Mouse (Mus musculus) kidney, adult 2 months (tissue): ENCODE measurements at regions not wholly inside any gene's neighbourhood (a gene's known extent, or its start where the extent isn't known, plus 50 kb on each side); places are given as distances from the start of the nearest gene placed in this dataset.

Experiments
- CTCF ChIP-seq: fragments of 200-500 bp; conservative IDR thresholded peaks from 2 replicates; pipeline ENCODE4 v1.5.1; 2011; ENCODE audit warnings: low read depth, mild to moderate bottlenecking, control low read depth, low read length, moderate library complexity, mixed read lengths; ENCODE audit not compliant: insufficient read depth, insufficient read length
- POLR2A ChIP-seq: fragments of 200-500 bp; IDR thresholded peaks from one replicate; pipeline ENCODE4 v1.6.1; 2011; ENCODE audit warnings: low read depth, low read length, control low read depth

DNA sequence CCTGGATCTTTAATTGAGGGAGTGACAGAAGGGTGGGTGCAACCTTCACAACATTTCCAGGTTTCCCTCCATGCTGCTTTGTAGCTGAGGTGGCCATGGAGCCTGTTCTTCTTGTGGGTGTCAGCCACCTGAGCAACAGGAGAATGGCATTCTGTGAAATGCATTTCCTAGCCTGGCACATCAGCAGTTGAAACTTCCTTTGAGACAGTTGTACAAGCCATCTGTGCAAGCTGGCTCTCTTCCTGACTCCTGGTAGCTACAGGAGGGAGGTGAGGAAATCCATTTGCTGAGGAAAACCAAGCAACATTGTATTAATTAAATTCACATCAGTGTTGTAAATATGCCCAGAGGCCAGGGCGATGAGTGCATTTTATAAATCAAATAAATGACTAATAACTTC lies 248.2 kb upstream of the Intu start:
- TF ChIP-seq CTCF: no peak
- TF ChIP-seq POLR2A: no peak
